Mouse (Mus musculus) E14TG2a.4 (cell line): Measurements from ENCODE around the gene Ankzf1.

Experiments used
- CTCF ChIP-seq: conservative IDR thresholded peaks from 2 replicates; pipeline ENCODE4 v1.5.1; 2014; ENCODE audit warnings: low read length
- NANOG ChIP-seq: IDR thresholded peaks from 2 replicates; pipeline ENCODE4 v1.6.1; 2014; ENCODE audit warnings: borderline replicate concordance, low read length, mixed read lengths

DNA sequence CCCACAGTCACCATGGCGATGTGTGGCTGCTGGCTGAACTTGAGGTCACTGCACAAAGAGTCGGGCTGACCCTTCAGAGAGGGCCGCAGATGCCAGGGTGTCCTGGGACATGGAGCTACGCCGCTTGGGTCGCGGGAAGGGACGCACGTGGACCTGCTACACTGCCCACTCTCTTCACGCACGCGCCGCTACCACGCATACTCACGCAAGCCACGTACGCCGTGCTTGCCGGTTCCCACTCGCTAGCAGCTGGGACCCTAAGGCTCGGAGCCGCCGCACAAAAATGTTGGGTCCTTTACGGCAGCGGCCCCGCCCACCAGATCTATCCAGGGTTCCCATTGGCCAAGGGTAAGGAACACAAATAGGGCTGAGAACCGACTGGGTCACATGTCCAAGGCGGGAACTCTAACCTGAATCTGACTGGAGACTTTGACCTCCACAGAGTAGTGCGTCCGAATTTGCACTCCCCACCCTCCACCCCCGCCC, 11.8 kb upstream of the Ankzf1 start, which contains the start of gene Abcb6:
- TF ChIP-seq CTCF, result no peak; the same call in 1 of the 2 replicates
- TF ChIP-seq NANOG, result no peak
